Mouse (Mus musculus) megakaryocyte, embryonic 14.5 days (primary cell): ENCODE results near the gene Olfr666.
"Not testable (repeated sequence)": the region's sequence is repeated elsewhere in the genome, so short reads cannot be mapped to it uniquely, and the experiment has no call there.

Source experiments
- FLI1 ChIP-seq: IDR thresholded peaks from 2 replicates; pipeline ENCODE4 v1.6.1; 2012; ENCODE audit warnings: low read length, inconsistent platforms, mixed read lengths
- GATA1 ChIP-seq: IDR thresholded peaks from 3 replicates; pipeline ENCODE4 v1.6.1; 2012; ENCODE audit warnings: mixed read lengths, low read length, inconsistent platforms, borderline replicate concordance

DNA sequence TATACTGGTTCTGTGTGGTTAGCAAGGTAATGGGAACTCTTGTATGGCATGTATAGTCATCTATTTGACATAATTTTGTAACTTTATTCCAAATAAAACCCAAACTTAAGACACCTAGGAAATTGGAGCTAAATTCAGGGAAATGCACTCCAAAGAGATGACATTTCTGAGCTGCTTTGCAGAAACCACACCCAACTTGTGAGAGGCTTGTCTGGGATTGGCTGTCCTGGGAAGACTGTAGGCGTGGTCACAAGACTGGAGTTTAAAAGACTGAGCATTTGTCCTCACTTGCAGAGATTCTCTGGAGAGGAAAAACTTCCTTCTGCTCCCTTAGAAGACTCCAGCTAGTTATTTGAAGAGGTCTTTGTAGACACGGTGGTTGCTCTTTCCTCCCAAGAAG, 39.0 kb downstream of the Olfr666 start, which contains the start of gene Usp17la:
- not testable (repeated sequence) for TF ChIP-seq GATA1, FLI1
